Mouse (Mus musculus) lung, postnatal 0 days (tissue): ENCODE measurements around the gene Pak7.

Experiments used
- CTCF ChIP-seq: IDR thresholded peaks from 2 replicates; pipeline ENCODE4 v1.5.1; 2016; ENCODE audit warnings: antibody characterized with exemption, mild to moderate bottlenecking
- EP300 ChIP-seq: IDR thresholded peaks from 2 replicates; pipeline ENCODE4 v1.6.1; 2016; ENCODE audit warnings: antibody characterized with exemption, mild to moderate bottlenecking, control low read depth

GRCm38 (mm10) chr2:136419543-136419942 is 31.8 kb upstream of the Pak7 start:
- TF ChIP-seq CTCF (no peak), EP300 (no peak)
